ENCODE assay signal across 9 mouse cellular contexts in genomic region chr3:138876931-138877361, GRCm38 (mm10).
DNase-seq lines count a peak whose midpoint lies in the region; ATAC-seq lines count a peak whose summit lies in the region.
"Had no signal": no experiment of that assay in that cellular context is flagged by ENCODE, and none has a peak within 500 bp of the region (broad histone marks: within the 10 kb centered on the region; RNA-seq: fewer than 3 reads in every experiment).

No protein-coding gene starts in this region.

- H3K4me3 ChIP-seq in neural tube, embryonic 15.5 days (replicated peaks) = no peak overlapping the region
- H3K4me3 ChIP-seq: heart, adult 2 months had no signal

- peak; percentile 85 for ATAC-seq in CD4-positive, CD25-positive, alpha-beta regulatory T cell, adult 4 months
- peak; percentile 35; the same call in 1 of the 2 replicates for ATAC-seq in neural tube, embryonic 15.5 days (ENCODE audit: low FRiP score)

- peak; percentile 46 for DNase-seq in cerebellum, adult 9-11 months
- DNase-seq in cerebellum, adult 8-10 months = no peak
- peak; percentile 75 for DNase-seq in induced T-regulatory cell, adult 2 months (ENCODE audit: low read depth)
- no peak for DNase-seq in kidney, adult 18-20 months
- DNase-seq in urinary bladder, postnatal 25 days (ENCODE audit: low spot score) = no peak
- no peak for DNase-seq in urinary bladder, postnatal 14 days (ENCODE audit: low spot score)
- DNase-seq: heart, adult 2 months had no signal

- no peak overlapping the region for H3K9ac ChIP-seq in neural tube, embryonic 15.5 days (replicated peaks)

- H3K36me3 ChIP-seq in neural tube, embryonic 15.5 days = peaks cover 10% of the 10 kb centered on the region

- WGBS in neural tube, embryonic 15.5 days = 79% methylated on average over 14 of the region's 14 CpGs

- H3K27ac ChIP-seq in neural tube, embryonic 15.5 days (replicated peaks) = peak overlapping the region; percentile 43
- H3K27ac ChIP-seq: heart, adult 2 months had no signal

- no peaks in the 10 kb centered on the region for H3K9me3 ChIP-seq in neural tube, embryonic 15.5 days (replicated peaks)

- H3K4me1 ChIP-seq in neural tube, embryonic 15.5 days = peaks cover 10% of the 10 kb centered on the region

- no peaks in the 10 kb centered on the region for H3K27me3 ChIP-seq in neural tube, embryonic 15.5 days (replicated peaks)

- H3K4me2 ChIP-seq in neural tube, embryonic 15.5 days = no peak overlapping the region

Comparison
In these comparisons a context has a peak if more than half of its experiments do, and no peak if none do; other contexts are left out.
1. DNase-seq: peak in cerebellum, adult 9-11 months (single experiment) and induced T-regulatory cell, adult 2 months (single experiment); none in cerebellum, adult 8-10 months (single experiment), kidney, adult 18-20 months (single experiment), urinary bladder, postnatal 25 days (single experiment) and urinary bladder, postnatal 14 days (single experiment).